Mouse (Mus musculus) neural tube, embryonic 14.5 days (tissue): Measurements from ENCODE around the gene Cdipt. TPM values are rescaled to one million over a fixed set of nuclear protein-coding genes. Genes with fewer than 3 reads are reported as not detected.

Experiments
- ATAC-seq: fragments of 200-750 bp; cut with Nextera tagmentation; 2 replicates; pipeline ENCODE4 v1.8.0; 2017; ENCODE audit warnings: low read depth, mild to moderate bottlenecking, moderate TSS enrichment, moderate library complexity
- H3K27ac ChIP-seq: fragments of 300-500 bp; sonication (generic); 2 replicates; pipeline ENCODE4 v1.5.1; 2014; ENCODE audit warnings: low read depth, mild to moderate bottlenecking, control low read depth, low read length, moderate library complexity, mixed read lengths
- H3K27me3 ChIP-seq: fragments of 300-500 bp; sonication (generic); 2 replicates; pipeline ENCODE4 v1.6.1; 2014; ENCODE audit warnings: low read length; ENCODE audit not compliant: control insufficient read depth, insufficient read depth
- H3K36me3 ChIP-seq: fragments of 300-500 bp; sonication (generic); 2 replicates; pipeline ENCODE4 v1.6.1; 2014; ENCODE audit warnings: low read length, mixed read lengths; ENCODE audit not compliant: control insufficient read depth, insufficient read depth
- H3K4me1 ChIP-seq: fragments of 300-500 bp; sonication (generic); 2 replicates; pipeline ENCODE4 v1.6.1; 2014; ENCODE audit warnings: low read length; ENCODE audit not compliant: control insufficient read depth, insufficient read depth
- H3K4me2 ChIP-seq: fragments of 300-500 bp; sonication (generic); 2 replicates; pipeline ENCODE4 v1.6.1; 2014; ENCODE audit warnings: mild to moderate bottlenecking, low read depth, low read length, control low read depth
- H3K4me3 ChIP-seq: fragments of 300-500 bp; sonication (generic); 2 replicates; pipeline ENCODE4 v1.5.1; 2014; ENCODE audit warnings: low read depth, low read length, control low read depth, mixed read lengths
- H3K9ac ChIP-seq: fragments of 300-500 bp; sonication (generic); replicated peaks from 2 replicates; pipeline ENCODE4 v1.6.1; 2014; ENCODE audit warnings: low read depth, mild to moderate bottlenecking, control low read depth, low read length, mixed read lengths
- H3K9me3 ChIP-seq: fragments of 300-500 bp; sonication (generic); 2 replicates; pipeline ENCODE4 v1.6.1; 2016; ENCODE audit warnings: low read length; ENCODE audit not compliant: control insufficient read depth
- WGBS: fragments of 180-500 bp; shearing (Covaris S2); extraction: QIAGEN DNeasy Blood & Tissue Kit; methylation state at CpG from one replicate; pipeline ENCODE4 v1.1.7; 2014; 5-methylcytosine and 5-hydroxymethylcytosine counted together
- polyA plus RNA-seq: library from polyadenylated mRNA; unstranded; fragments of >200 nt; fragmentation: Nextera tagmentation; extraction: Ambion mirVana; gene quantifications from 2 replicates; pipeline ENCODE4 v1.2.1, GENCODE M21; 2014

The Cdipt gene
- polyA plus RNA-seq, 1 experiment from 2014 or later = 105 TPM

GRCm38 (mm10) chr7:127013385-127013784 lies 37.7 kb downstream of the Cdipt start:
- Histone ChIP-seq H3K4me2 (no peak overlapping the region), H3K9me3 (no peaks in the 10 kb centered on the region), H3K27me3 (no peaks in the 10 kb centered on the region), H3K9ac (no peak overlapping the region), H3K36me3 (peaks cover 2% of the 10 kb centered on the region; the same call in 1 of the 2 replicates), H3K4me3 (no peak overlapping the region), H3K4me1 (peaks cover 22% of the 10 kb centered on the region), H3K27ac (no peak overlapping the region)
- WGBS = 95% methylated on average over 6 of the region's 6 CpGs
- no peak for ATAC-seq

DNA sequence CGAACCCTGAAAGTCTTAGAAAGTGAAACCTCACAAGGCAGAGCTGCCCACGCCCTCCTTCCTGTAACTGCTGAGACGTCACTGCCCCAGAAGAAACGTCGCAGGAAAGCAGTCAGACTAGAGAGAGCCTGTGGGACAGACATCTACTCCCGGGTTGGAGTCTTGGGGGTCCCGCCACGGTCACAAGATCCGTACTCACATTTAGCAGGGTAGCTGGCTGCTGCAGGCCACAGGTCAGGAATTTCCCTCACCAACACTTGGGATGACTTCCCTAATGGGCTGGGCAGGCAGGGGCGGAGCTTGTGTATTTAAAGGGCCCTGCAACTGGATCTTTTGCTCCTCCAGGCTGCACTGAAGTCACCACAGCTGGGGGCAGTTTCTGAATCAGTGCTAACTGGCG lies 38.6 kb downstream of the Cdipt start, which contains the start of gene Mvp:
Mvp (minus strand) TSS at position 302 of the 400 bp plus-strand sequence.
- peak within 1 kb of the TSS; percentile 70 for H3K4me3 ChIP-seq
- H3K36me3 ChIP-seq = peaks cover 2% of the 10 kb centered on the region; the same call in 1 of the 2 replicates
- H3K9ac ChIP-seq = no peak within 1 kb of the TSS; the same call in 1 of the 2 replicates
- no peaks in the 10 kb centered on the region for H3K27me3 ChIP-seq
- no peak for ATAC-seq
- 62% methylated on average over 11 of the region's 11 CpGs for WGBS
- H3K9me3 ChIP-seq = no peaks in the 10 kb centered on the region
- H3K4me1 ChIP-seq = peaks cover 24% of the 10 kb centered on the region
- peak within 1 kb of the TSS; percentile 98 for H3K4me2 ChIP-seq
- H3K27ac ChIP-seq = no peak within 1 kb of the TSS

GRCm38 (mm10) chr7:127014993-127015392 lies 39.3 kb downstream of the Cdipt start:
- H3K4me2 ChIP-seq = peak overlapping the region; percentile 98; the same call in 1 of the 2 replicates

DNA sequence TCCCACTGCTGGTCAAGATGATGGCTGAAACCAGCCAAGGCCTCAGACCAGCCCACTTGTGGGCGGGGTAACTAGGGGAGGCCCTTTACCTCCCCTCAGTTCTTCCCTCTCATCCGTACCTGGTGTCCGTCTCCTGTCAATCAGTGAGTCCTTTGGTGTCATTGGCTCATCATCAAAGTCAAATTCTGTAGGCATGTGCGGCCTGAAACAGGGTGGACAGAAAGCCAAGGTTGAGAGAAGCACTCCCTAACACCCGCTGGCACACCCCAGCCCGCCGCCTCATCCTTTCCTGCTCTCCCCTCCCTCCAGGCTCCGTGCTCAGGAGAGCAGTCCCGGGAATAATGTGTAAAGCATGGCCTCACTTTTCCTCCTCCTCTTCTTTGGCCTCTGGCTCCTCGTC lies 40.4 kb downstream of the Cdipt start:
- Histone ChIP-seq H3K4me3 (peak overlapping the region; percentile 70), H3K4me2 (peak overlapping the region; percentile 98), H3K9ac (peak overlapping the region; percentile 83), H3K27me3 (no peaks in the 10 kb centered on the region), H3K4me1 (peaks cover 40% of the 10 kb centered on the region), H3K9me3 (no peaks in the 10 kb centered on the region), H3K36me3 (peaks cover 2% of the 10 kb centered on the region; the same call in 1 of the 2 replicates), H3K27ac (peak overlapping the region; percentile 94)
- 2% methylated on average over 10 of the region's 10 CpGs for WGBS
- ATAC-seq = peak; percentile 5; the same call in 1 of the 2 replicates

More at GRCm38 (mm10) chr7:127014993-127015392, 39.3 kb downstream of the Cdipt start:
- Histone ChIP-seq H3K27ac (no peak overlapping the region), H3K4me3 (no peak overlapping the region; the same call in 1 of the 2 replicates), H3K27me3 (no peaks in the 10 kb centered on the region), H3K4me1 (peaks cover 30% of the 10 kb centered on the region), H3K36me3 (peaks cover 2% of the 10 kb centered on the region; the same call in 1 of the 2 replicates), H3K9ac (no peak overlapping the region), H3K9me3 (no peaks in the 10 kb centered on the region)
- WGBS = 95% methylated on average over 12 of the region's 12 CpGs
- no peak for ATAC-seq

DNA sequence TGATC lies 40.6 kb downstream of the Cdipt start, which contains the start of gene Pagr1b:
Pagr1b (minus strand) TSS at position 4 of the 5 bp plus-strand sequence.
- Histone ChIP-seq H3K4me1 (peaks cover 42% of the 10 kb centered on the region), H3K27ac (peak within 1 kb of the TSS; percentile 94), H3K27me3 (no peaks in the 10 kb centered on the region), H3K4me3 (peak within 1 kb of the TSS; percentile 70), H3K4me2 (peak within 1 kb of the TSS; percentile 98), H3K9me3 (no peaks in the 10 kb centered on the region), H3K9ac (peak within 1 kb of the TSS; percentile 83), H3K36me3 (peaks cover 2% of the 10 kb centered on the region; the same call in 1 of the 2 replicates)
- no peak for ATAC-seq

- Histone ChIP-seq H3K4me2 (peak overlapping the region; percentile 98), H3K9ac (peak overlapping the region; percentile 83), H3K36me3 (peaks cover 2% of the 10 kb centered on the region; the same call in 1 of the 2 replicates), H3K27me3 (no peaks in the 10 kb centered on the region), H3K4me1 (peaks cover 44% of the 10 kb centered on the region), H3K9me3 (no peaks in the 10 kb centered on the region), H3K27ac (peak overlapping the region; percentile 94), H3K4me3 (peak overlapping the region; percentile 70)
- peak; percentile 52 for ATAC-seq
- 0% methylated on average over 22 of the region's 22 CpGs for WGBS
Measured at GRCm38 (mm10) chr7:127016486-127016938, 40.8 kb downstream of the Cdipt start.

DNA sequence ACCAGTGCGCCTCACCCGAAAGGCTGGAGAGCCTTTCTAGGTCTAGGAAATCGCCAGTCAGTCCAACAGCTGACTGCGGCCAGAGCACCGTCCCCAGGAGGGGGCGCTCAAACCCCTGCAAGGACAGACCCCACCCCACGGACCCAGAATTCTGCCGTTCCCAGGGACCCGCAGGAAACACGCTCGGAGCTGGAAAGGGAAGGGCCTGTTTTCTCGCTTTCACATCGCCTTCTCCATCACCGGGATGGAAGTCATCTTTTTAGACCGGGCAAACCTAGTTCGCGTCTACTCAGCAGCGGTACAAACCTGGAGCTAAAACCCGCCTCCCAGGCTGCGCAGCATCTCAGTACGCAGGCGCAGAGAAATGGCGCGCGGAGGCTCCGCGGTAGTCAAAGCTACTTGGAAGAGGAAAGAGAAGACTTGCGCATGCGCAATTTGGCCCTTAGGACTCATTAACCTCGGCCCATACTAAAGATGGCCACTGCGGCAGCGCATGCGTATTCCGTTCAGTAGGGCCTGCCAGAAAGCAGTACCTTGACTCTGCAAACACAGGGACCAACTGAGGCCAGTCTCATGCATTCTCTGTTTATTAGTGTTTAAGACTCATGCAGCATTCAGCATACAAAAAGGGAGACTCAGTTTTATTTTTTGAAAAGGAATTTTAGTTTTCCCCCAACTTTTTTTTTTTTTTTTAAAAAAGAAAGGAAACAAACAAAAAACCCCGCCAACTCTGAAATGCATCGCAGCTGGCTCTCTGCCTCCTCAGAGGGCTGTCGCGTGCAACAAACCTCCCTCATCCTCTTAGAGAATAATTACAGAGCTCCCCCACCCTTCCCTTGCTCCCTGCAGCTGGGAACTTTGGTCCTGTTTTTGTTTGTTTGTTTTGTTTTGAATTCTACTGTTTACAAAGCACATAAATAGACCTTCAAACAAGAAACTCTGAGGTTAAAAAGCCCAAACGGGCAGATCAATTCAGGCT lies 41.5 kb downstream of the Cdipt start, which contains the start of gene Pagr1a:
Pagr1a (minus strand) TSS at position 382 of the 979 bp plus-strand sequence.
- peak; percentile 84 for ATAC-seq
- peak within 1 kb of the TSS; percentile 83 for H3K9ac ChIP-seq
- peaks cover 46% of the 10 kb centered on the region for H3K4me1 ChIP-seq
- H3K36me3 ChIP-seq = peaks cover 4% of the 10 kb centered on the region; the same call in 1 of the 2 replicates
- WGBS = 3% methylated on average over 39 of the region's 39 CpGs
- no peaks in the 10 kb centered on the region for H3K9me3 ChIP-seq
- peak within 1 kb of the TSS; percentile 94 for H3K27ac ChIP-seq
- H3K27me3 ChIP-seq = no peaks in the 10 kb centered on the region
- peak within 1 kb of the TSS; percentile 98 for H3K4me2 ChIP-seq
- H3K4me3 ChIP-seq = peak within 1 kb of the TSS; percentile 70

- H3K4me1 ChIP-seq = peaks cover 52% of the 10 kb centered on the region
- peak overlapping the region; percentile 98; the same call in 1 of the 2 replicates for H3K4me2 ChIP-seq
- H3K9ac ChIP-seq = no peak overlapping the region
- 65% methylated on average over 6 of the region's 6 CpGs for WGBS
- peaks cover 11% of the 10 kb centered on the region; the same call in 1 of the 2 replicates for H3K36me3 ChIP-seq
- no peak for ATAC-seq
- H3K27ac ChIP-seq = peak overlapping the region; percentile 4
- H3K9me3 ChIP-seq = no peaks in the 10 kb centered on the region
- no peak overlapping the region for H3K4me3 ChIP-seq
- H3K27me3 ChIP-seq = no peaks in the 10 kb centered on the region
Measured at GRCm38 (mm10) chr7:127017950-127018345, 42.2 kb downstream of the Cdipt start.
